ENCODE assay signal across 24 mouse cellular contexts in the genomic region with DNA sequence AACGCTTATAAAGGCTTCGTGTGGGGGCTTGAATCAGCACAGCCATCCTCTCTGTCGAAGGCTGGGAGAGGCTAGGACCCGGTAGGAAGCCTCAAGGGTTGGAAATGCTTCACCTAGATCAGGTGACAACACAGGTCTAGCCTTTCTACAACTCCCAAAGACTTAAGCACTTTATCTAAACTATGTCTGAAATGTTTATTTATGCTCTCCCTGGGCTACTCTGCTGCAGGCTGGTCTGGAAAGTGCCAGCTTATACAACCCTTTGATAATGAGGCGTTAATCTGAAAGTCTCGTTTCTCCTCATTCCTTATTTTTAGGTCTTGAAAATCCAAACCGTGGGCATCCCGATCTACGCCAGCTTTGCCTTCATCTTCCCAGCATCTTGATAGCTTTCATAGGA. TPM values are rescaled to one million over a fixed set of nuclear protein-coding genes. Genes with fewer than 3 reads are reported as not detected.
"Had no signal": no experiment of that assay in that cellular context is flagged by ENCODE, and none has a peak within 500 bp of the region (broad histone marks: within the 10 kb centered on the region; RNA-seq: fewer than 3 reads in every experiment).

No protein-coding gene starts in this region.

- H3K27ac ChIP-seq: kidney, postnatal 0 days; layer of hippocampus, adult 2 months; limb, embryonic 10.5 days; limb, embryonic 13.5 days; liver, embryonic 12.5 days; liver, embryonic 15.5 days; midbrain, embryonic 10.5 days; midbrain, embryonic 13.5 days; neural tube, embryonic 13.5 days; stomach, embryonic 15.5 days had no signal

- H3K9ac ChIP-seq: limb, embryonic 13.5 days; liver, embryonic 12.5 days; liver, embryonic 15.5 days; midbrain, embryonic 13.5 days; neural tube, embryonic 13.5 days; stomach, embryonic 15.5 days had no signal

- H3K36me3 ChIP-seq: limb, embryonic 10.5 days; limb, embryonic 13.5 days; liver, embryonic 12.5 days; liver, embryonic 15.5 days; midbrain, embryonic 10.5 days; midbrain, embryonic 13.5 days; neural tube, embryonic 13.5 days; stomach, embryonic 15.5 days had no signal

- H3K4me2 ChIP-seq: limb, embryonic 13.5 days; liver, embryonic 12.5 days; liver, embryonic 15.5 days; midbrain, embryonic 13.5 days; neural tube, embryonic 13.5 days; stomach, embryonic 15.5 days had no signal

- H3K9me3 ChIP-seq: limb, embryonic 10.5 days; limb, embryonic 13.5 days; liver, embryonic 12.5 days; liver, embryonic 15.5 days; megakaryocyte, embryonic 14.5 days; midbrain, embryonic 10.5 days; midbrain, embryonic 13.5 days; neural tube, embryonic 13.5 days; stomach, embryonic 15.5 days had no signal

- DNase-seq: kidney, adult 2 months; kidney, postnatal 25 days; layer of hippocampus, adult 9-11 months; liver; lung, postnatal 36 days; retina, postnatal 1 day; right cerebral cortex, postnatal 25 days; spleen, adult 18-20 months; thymus, postnatal 25 days had no signal

- H3K27me3 ChIP-seq: limb, embryonic 13.5 days; liver, embryonic 15.5 days; midbrain, embryonic 13.5 days; stomach, embryonic 15.5 days had no signal

- H3K4me1 ChIP-seq: limb, embryonic 10.5 days; limb, embryonic 13.5 days; liver, embryonic 12.5 days; liver, embryonic 15.5 days; midbrain, embryonic 10.5 days; midbrain, embryonic 13.5 days; neural tube, embryonic 13.5 days; stomach, embryonic 15.5 days had no signal

- H3K4me3 ChIP-seq: layer of hippocampus, adult 2 months; limb, embryonic 10.5 days; limb, embryonic 13.5 days; liver, embryonic 12.5 days; liver, embryonic 15.5 days; megakaryocyte, embryonic 14.5 days; midbrain, embryonic 10.5 days; midbrain, embryonic 13.5 days; myocyte; neural tube, embryonic 13.5 days; stomach, embryonic 15.5 days had no signal

- ATAC-seq: liver, embryonic 12.5 days; midbrain, embryonic 13.5 days; midbrain, embryonic 16.5 days had no signal

RNA-seq across cellular contexts. Expression of gene Btbd16, which starts 50.1 kb away (rescaled TPM):
- total RNA-seq: neutrophil, adult 5-6 weeks had no signal
- polyA plus RNA-seq: kidney, embryonic 14.5 days; kidney, postnatal 0 days; limb, embryonic 10.5 days; liver, embryonic 12.5 days; liver, embryonic 15.5 days; midbrain, embryonic 10.5 days; midbrain, embryonic 13.5 days; midbrain, embryonic 16.5 days; myocyte had no signal
